Mouse (Mus musculus) hindbrain, postnatal 0 days (tissue): ENCODE results near the gene Serp2. TPM values are rescaled to one million over a fixed set of nuclear protein-coding genes. Genes with fewer than 3 reads are reported as not detected.

Source experiments
- ATAC-seq: fragments of 200-750 bp; cut with Nextera tagmentation; 2 replicates; pipeline ENCODE4 v1.8.0; 2017; ENCODE audit warnings: mild to moderate bottlenecking, moderate TSS enrichment, moderate library complexity
- DNase-seq: peaks from one replicate; pipeline ENCODE4 v3.0.0-alpha.2; 2015; ENCODE audit warnings: low spot score
- H3K27ac ChIP-seq: fragments of 300-500 bp; sonication (generic); 2 replicates; pipeline ENCODE4 v1.5.1; 2014; ENCODE audit warnings: mild to moderate bottlenecking
- H3K27me3 ChIP-seq: fragments of 300-500 bp; sonication (generic); 2 replicates; pipeline ENCODE4 v1.6.1; 2014; ENCODE audit warnings: low read length, mixed read lengths; ENCODE audit not compliant: insufficient read depth
- H3K36me3 ChIP-seq: fragments of 300-500 bp; sonication (generic); 2 replicates; pipeline ENCODE4 v1.6.1; 2014; ENCODE audit warnings: low read length, mixed read lengths; ENCODE audit not compliant: insufficient read depth
- H3K4me1 ChIP-seq: fragments of 300-500 bp; sonication (generic); 2 replicates; pipeline ENCODE4 v1.6.1; 2014; ENCODE audit warnings: antibody characterized with exemption, low read length, mixed read lengths; ENCODE audit not compliant: insufficient read depth
- H3K4me2 ChIP-seq: fragments of 300-500 bp; sonication (generic); 2 replicates; pipeline ENCODE4 v1.6.1; 2014; ENCODE audit warnings: low read depth, mild to moderate bottlenecking, low read length, moderate library complexity, mixed read lengths
- H3K4me3 ChIP-seq: fragments of 300-500 bp; sonication (generic); 2 replicates; pipeline ENCODE4 v1.5.1; 2014; ENCODE audit warnings: low read length
- H3K9ac ChIP-seq: fragments of 300-500 bp; sonication (generic); replicated peaks from 2 replicates; pipeline ENCODE4 v1.6.1; 2014; ENCODE audit warnings: mild to moderate bottlenecking, low read length, moderate library complexity, mixed read lengths
- H3K9me3 ChIP-seq: fragments of 300-500 bp; sonication (generic); 2 replicates; pipeline ENCODE4 v1.6.1; 2016; ENCODE audit warnings: low read length, mixed read lengths
- CTCF ChIP-seq: IDR thresholded peaks from 2 replicates; pipeline ENCODE4 v1.5.1; 2016; ENCODE audit warnings: antibody characterized with exemption, control low read depth, low read depth
- WGBS: fragments of 180-500 bp; shearing (Covaris S2); extraction: QIAGEN DNeasy Blood & Tissue Kit; methylation state at CpG from one replicate; pipeline ENCODE4 v1.1.7; 2014; 5-methylcytosine and 5-hydroxymethylcytosine counted together
- polyA plus RNA-seq: library from polyadenylated mRNA; unstranded; fragments of >200 nt; fragmentation: Nextera tagmentation; extraction: Ambion mirVana; gene quantifications from 2 replicates; pipeline ENCODE4 v1.2.1, GENCODE M21; 2015
- total RNA-seq: library from RNA; depleted of rRNA; stranded (reverse); fragments of >200 nt; gene quantifications from 2 replicates; pipeline ENCODE4 v1.2.3, GENCODE M21; 2014; rRNA removed

Serp2 gene
- total and polyA plus RNA-seq, 2 experiments from 2014 or later = 187 to 243 TPM

DNA sequence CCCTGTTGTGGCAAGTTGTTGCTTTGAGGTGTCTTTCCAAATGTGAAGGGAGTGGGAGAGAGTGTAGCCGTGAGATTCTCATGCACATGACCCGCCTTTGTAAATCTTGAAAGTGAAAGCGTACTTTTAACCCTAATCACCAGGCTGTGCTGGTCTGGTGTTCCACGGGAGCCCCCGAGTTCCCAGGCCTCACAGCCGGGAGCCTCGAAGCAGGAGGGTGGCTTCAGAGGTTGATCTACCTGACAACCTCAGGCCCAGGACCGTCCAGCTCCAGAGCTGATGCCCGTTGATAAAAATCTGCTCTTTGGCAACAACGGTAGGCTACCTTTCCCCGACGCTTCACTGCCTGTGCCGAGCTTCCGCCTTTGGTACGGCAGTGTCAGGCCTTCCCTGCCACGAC, 69.1 kb downstream of the Serp2 start:
- Histone ChIP-seq H3K36me3 (no peaks in the 10 kb centered on the region), H3K4me3 (no peak overlapping the region), H3K4me2 (no peak overlapping the region), H3K27me3 (no peaks in the 10 kb centered on the region), H3K9me3 (no peaks in the 10 kb centered on the region), H3K27ac (peak overlapping the region; percentile 61; the same call in 1 of the 2 replicates), H3K4me1 (peaks cover 7% of the 10 kb centered on the region; the same call in 1 of the 2 replicates), H3K9ac (no peak overlapping the region)
- 89% methylated on average over 16 of the region's 16 CpGs for WGBS
- ATAC-seq (no peak), DNase-seq (no peak)
- TF ChIP-seq CTCF = no peak

DNA sequence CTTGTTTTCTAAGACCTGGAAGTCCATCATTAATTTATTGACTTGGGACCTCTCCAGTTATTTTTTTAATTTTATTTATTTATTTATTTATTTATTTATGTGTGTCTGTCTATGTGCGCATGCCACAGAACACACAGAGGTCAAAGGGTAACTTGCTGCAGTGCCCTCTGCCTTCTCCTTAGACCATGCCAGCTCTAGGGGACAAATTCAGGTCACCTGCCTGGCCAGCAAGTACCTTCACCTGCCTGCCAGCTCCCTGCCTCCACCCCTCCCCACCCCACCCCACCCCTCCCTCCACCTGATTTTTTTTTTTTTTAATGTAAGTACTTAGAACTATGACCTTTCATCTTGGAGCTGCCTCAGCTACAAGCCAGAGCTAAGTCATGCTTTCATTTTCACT, 73.0 kb downstream of the Serp2 start:
- Histone ChIP-seq H3K4me1 (peaks cover 7% of the 10 kb centered on the region; the same call in 1 of the 2 replicates), H3K9ac (no peak overlapping the region), H3K9me3 (no peaks in the 10 kb centered on the region), H3K36me3 (no peaks in the 10 kb centered on the region), H3K27me3 (no peaks in the 10 kb centered on the region), H3K27ac (no peak overlapping the region), H3K4me2 (no peak overlapping the region), H3K4me3 (no peak overlapping the region)
- DNase-seq (no peak), ATAC-seq (no peak)
- WGBS = 91% methylated on average over 1 of the region's 1 CpGs
- no peak for TF ChIP-seq CTCF

Other genes with a start within 250 kb of the Serp2 start
- gene Tsc22d1, start 141.9 kb downstream of the Serp2 start, total RNA-seq = 525 and 569 TPM in 2 replicates
- 544 and 588 TPM in 2 replicates for gene Tsc22d1, start 141.9 kb downstream of the Serp2 start, polyA plus RNA-seq